Mouse (Mus musculus): ENCODE measurements around the gene Akap13. TPM values are rescaled to one million over a fixed set of nuclear protein-coding genes. Genes with fewer than 3 reads are reported as not detected.
A peak's percentile ranks its signal among the peaks of the same experiment; 100 is the strongest.

Akap13 gene
- total and polyA plus RNA-seq, 2 experiments: 8.5 to 92.1 TPM

- DNase-seq (ENCODE audit: extremely low read depth, low read depth, low spot score): peak; percentile 75
- peaks cover 26% of the 10 kb centered on the region for H3K4me1 ChIP-seq (ENCODE audit: control insufficient read depth, insufficient read depth, low read length)
- 6% methylated on average over 9 of the region's 9 CpGs for WGBS
- no peaks in the 10 kb centered on the region for H3K36me3 ChIP-seq (ENCODE audit: control insufficient read depth, insufficient read depth, low read length)
- H3K79me2 ChIP-seq (ENCODE audit: control insufficient read depth, insufficient read depth, low read length): peaks cover 14% of the 10 kb centered on the region; the same call in 1 of the 2 replicates
- TF ChIP-seq POLR2A (IDR thresholded peaks at IDR 0.05; ENCODE audit: extremely low read depth, insufficient read depth, low read length) (no peak), CTCF (IDR thresholded peaks at IDR 0.05; ENCODE audit: low read depth, low read length) (no peak)
- H3K27ac ChIP-seq (replicated peaks; ENCODE audit: insufficient read depth, low read depth, low read length): peak overlapping the region; percentile 60
- H3K9ac ChIP-seq (ENCODE audit: low read depth, low read length): 0 out of 2 replicates have a peak overlapping the region, but pooled peaks have one; percentile 17
- no peaks in the 10 kb centered on the region for H3K27me3 ChIP-seq (ENCODE audit: control insufficient read depth, insufficient read depth, low read length)
- H3K4me3 ChIP-seq (ENCODE audit: insufficient read depth, low read depth, low read length): peak overlapping the region; percentile 18; the same call in 1 of the 2 replicates
Measured at GRCm38 (mm10) chr7:75656297-75656852, 201.0 kb downstream of the Akap13 start.

GRCm38 (mm10) chr7:75656896-75657295 lies 201.6 kb downstream of the Akap13 start:
- Histone ChIP-seq H3K27ac (replicated peaks; ENCODE audit: insufficient read depth, low read depth, low read length) (peak overlapping the region; percentile 60), H3K4me1 (ENCODE audit: control insufficient read depth, insufficient read depth, low read length) (peaks cover 26% of the 10 kb centered on the region), H3K4me3 (ENCODE audit: insufficient read depth, low read depth, low read length) (no peak overlapping the region), H3K9ac (ENCODE audit: low read depth, low read length) (no peak overlapping the region), H3K27me3 (ENCODE audit: control insufficient read depth, insufficient read depth, low read length) (no peaks in the 10 kb centered on the region), H3K79me2 (ENCODE audit: control insufficient read depth, insufficient read depth, low read length) (peaks cover 14% of the 10 kb centered on the region; the same call in 1 of the 2 replicates), H3K36me3 (ENCODE audit: control insufficient read depth, insufficient read depth, low read length) (no peaks in the 10 kb centered on the region)
- WGBS: 28% methylated on average over 1 of the region's 1 CpGs
- no peak for DNase-seq (ENCODE audit: extremely low read depth, low read depth, low spot score)
- TF ChIP-seq POLR2A (IDR thresholded peaks at IDR 0.05; ENCODE audit: extremely low read depth, insufficient read depth, low read length): no peak
- no peak for TF ChIP-seq CTCF (IDR thresholded peaks at IDR 0.05; ENCODE audit: low read depth, low read length)

- H3K36me3 ChIP-seq (ENCODE audit: control insufficient read depth, insufficient read depth, low read length): peaks cover 22% of the 10 kb centered on the region
- DNase-seq (ENCODE audit: extremely low read depth, low read depth, low spot score): no peak
- no peak overlapping the region for H3K9ac ChIP-seq (ENCODE audit: low read depth, low read length)
- no peak overlapping the region for H3K4me3 ChIP-seq (ENCODE audit: insufficient read depth, low read depth, low read length)
- peaks cover 14% of the 10 kb centered on the region for H3K4me1 ChIP-seq (ENCODE audit: control insufficient read depth, insufficient read depth, low read length)
- H3K27me3 ChIP-seq (ENCODE audit: control insufficient read depth, insufficient read depth, low read length): no peaks in the 10 kb centered on the region
- no peak overlapping the region for H3K27ac ChIP-seq (replicated peaks; ENCODE audit: insufficient read depth, low read depth, low read length)
- H3K79me2 ChIP-seq (ENCODE audit: control insufficient read depth, insufficient read depth, low read length): peaks cover 22% of the 10 kb centered on the region
- TF ChIP-seq POLR2A (IDR thresholded peaks at IDR 0.05; ENCODE audit: extremely low read depth, insufficient read depth, low read length): no peak
- TF ChIP-seq CTCF (IDR thresholded peaks at IDR 0.05; ENCODE audit: low read depth, low read length): no peak
- 83% methylated on average over 3 of the region's 3 CpGs for WGBS
Measured at GRCm38 (mm10) chr7:75664455-75664854, 209.1 kb downstream of the Akap13 start.

GRCm38 (mm10) chr7:75666982-75667381 lies 211.6 kb downstream of the Akap13 start:
- Histone ChIP-seq H3K4me3 (ENCODE audit: insufficient read depth, low read depth, low read length) (no peak overlapping the region), H3K36me3 (ENCODE audit: control insufficient read depth, insufficient read depth, low read length) (peaks cover 25% of the 10 kb centered on the region), H3K4me1 (ENCODE audit: control insufficient read depth, insufficient read depth, low read length) (peaks cover 14% of the 10 kb centered on the region), H3K27ac (replicated peaks; ENCODE audit: insufficient read depth, low read depth, low read length) (no peak overlapping the region), H3K79me2 (ENCODE audit: control insufficient read depth, insufficient read depth, low read length) (peaks cover 22% of the 10 kb centered on the region), H3K9ac (ENCODE audit: low read depth, low read length) (no peak overlapping the region), H3K27me3 (ENCODE audit: control insufficient read depth, insufficient read depth, low read length) (no peaks in the 10 kb centered on the region)
- WGBS: 85% methylated on average over 3 of the region's 3 CpGs
- DNase-seq (ENCODE audit: extremely low read depth, low read depth, low spot score): no peak
- TF ChIP-seq CTCF (IDR thresholded peaks at IDR 0.05; ENCODE audit: low read depth, low read length) (no peak), POLR2A (IDR thresholded peaks at IDR 0.05; ENCODE audit: extremely low read depth, insufficient read depth, low read length) (no peak)

GRCm38 (mm10) chr7:75667531-75667930 lies 212.2 kb downstream of the Akap13 start:
- DNase-seq (ENCODE audit: extremely low read depth, low read depth, low spot score): no peak
- H3K4me1 ChIP-seq (ENCODE audit: control insufficient read depth, insufficient read depth, low read length): peaks cover 14% of the 10 kb centered on the region
- H3K9ac ChIP-seq (ENCODE audit: low read depth, low read length): no peak overlapping the region
- TF ChIP-seq POLR2A (IDR thresholded peaks at IDR 0.05; ENCODE audit: extremely low read depth, insufficient read depth, low read length) (no peak), CTCF (IDR thresholded peaks at IDR 0.05; ENCODE audit: low read depth, low read length) (no peak)
- H3K79me2 ChIP-seq (ENCODE audit: control insufficient read depth, insufficient read depth, low read length): peaks cover 16% of the 10 kb centered on the region
- 80% methylated on average over 6 of the region's 6 CpGs for WGBS
- no peaks in the 10 kb centered on the region for H3K27me3 ChIP-seq (ENCODE audit: control insufficient read depth, insufficient read depth, low read length)
- no peak overlapping the region for H3K27ac ChIP-seq (replicated peaks; ENCODE audit: insufficient read depth, low read depth, low read length)
- H3K36me3 ChIP-seq (ENCODE audit: control insufficient read depth, insufficient read depth, low read length): peaks cover 25% of the 10 kb centered on the region
- no peak overlapping the region for H3K4me3 ChIP-seq (ENCODE audit: insufficient read depth, low read depth, low read length)

- Histone ChIP-seq H3K36me3 (ENCODE audit: control insufficient read depth, insufficient read depth, low read length) (peaks cover 25% of the 10 kb centered on the region), H3K4me1 (ENCODE audit: control insufficient read depth, insufficient read depth, low read length) (peaks cover 14% of the 10 kb centered on the region), H3K9ac (ENCODE audit: low read depth, low read length) (no peak overlapping the region), H3K27me3 (ENCODE audit: control insufficient read depth, insufficient read depth, low read length) (no peaks in the 10 kb centered on the region), H3K4me3 (ENCODE audit: insufficient read depth, low read depth, low read length) (no peak overlapping the region), H3K27ac (replicated peaks; ENCODE audit: insufficient read depth, low read depth, low read length) (no peak overlapping the region), H3K79me2 (ENCODE audit: control insufficient read depth, insufficient read depth, low read length) (peaks cover 14% of the 10 kb centered on the region)
- TF ChIP-seq CTCF (IDR thresholded peaks at IDR 0.05; ENCODE audit: low read depth, low read length) (no peak), POLR2A (IDR thresholded peaks at IDR 0.05; ENCODE audit: extremely low read depth, insufficient read depth, low read length) (no peak)
- DNase-seq (ENCODE audit: extremely low read depth, low read depth, low spot score): peak; percentile 68
- WGBS: 0% methylated on average over 1 of the region's 1 CpGs
Measured at GRCm38 (mm10) chr7:75668396-75668795, 213.1 kb downstream of the Akap13 start.
